Mouse (Mus musculus) E14TG2a.4 (cell line): Measurements from ENCODE around the gene Ank2.

Source experiments
- CTCF ChIP-seq: conservative IDR thresholded peaks from 2 replicates; pipeline ENCODE4 v1.5.1; 2014; ENCODE audit warnings: low read length
- NANOG ChIP-seq: IDR thresholded peaks from 2 replicates; pipeline ENCODE4 v1.6.1; 2014; ENCODE audit warnings: borderline replicate concordance, low read length, mixed read lengths

- no peak for TF ChIP-seq CTCF
- TF ChIP-seq NANOG: no peak
Observed at GRCm38 (mm10) chr3:127334876-127335275, 164.3 kb downstream of the Ank2 start.
